Mouse (Mus musculus): ENCODE measurements around the gene Cyp2r1. TPM values are rescaled to one million over a fixed set of nuclear protein-coding genes. Genes with fewer than 3 reads are reported as not detected.
"Not testable (repeated sequence)": the region's sequence is repeated elsewhere in the genome, so short reads cannot be mapped to it uniquely, and the experiment has no call there.

Cyp2r1 gene
- 0.99 and 1.2 TPM in 2 replicates for polyA plus RNA-seq (2015; fragmentation: Nextera tagmentation; extraction: Ambion mirVana)

DNA sequence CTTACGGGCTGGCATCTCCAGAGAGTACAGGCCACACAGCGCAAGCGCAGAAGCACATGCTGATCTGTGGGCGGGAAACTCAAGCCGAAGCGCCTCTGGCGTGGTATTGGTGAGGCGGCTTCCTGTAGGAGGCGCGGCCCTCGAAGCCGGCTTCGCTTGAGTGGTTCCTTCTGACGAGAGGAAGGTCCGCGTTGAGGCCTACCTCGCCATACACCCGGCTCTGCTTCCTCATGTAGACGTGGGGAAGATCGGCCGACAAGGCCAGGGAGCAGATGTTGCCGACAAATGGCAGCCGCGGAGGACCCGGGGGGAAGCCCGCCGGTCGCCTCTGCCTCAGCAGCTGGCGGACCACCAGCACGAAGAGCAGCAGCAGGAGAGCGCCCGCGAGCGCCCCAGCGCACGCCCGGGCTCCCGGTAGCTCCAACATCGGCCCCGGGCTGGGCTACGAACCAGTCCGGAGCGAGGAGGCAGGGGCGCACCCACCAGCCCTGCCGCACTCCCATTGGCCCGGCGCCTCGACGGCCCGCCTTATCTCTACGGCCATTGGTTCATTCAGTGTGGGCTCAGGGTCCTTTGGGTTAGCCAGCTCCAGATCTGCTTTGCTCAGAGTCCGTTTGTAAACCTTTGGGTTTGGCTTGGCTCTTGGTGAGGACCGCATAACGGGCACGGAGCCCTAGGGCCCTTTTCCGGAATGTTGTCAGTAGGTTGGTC is at the start of gene Cyp2r1:
Cyp2r1 (minus strand) TSS at position 442 of the 711 bp plus-strand sequence.
- Histone ChIP-seq H3K27me3 (0 out of 2 replicates have a peak, but pooled peaks cover 5% of the 10 kb centered on the region), H3K9ac (peak within 1 kb of the TSS; percentile 56; the same call in 1 of the 2 replicates), H3K4me2 (peak within 1 kb of the TSS; percentile 71), H3K4me1 (replicated peaks) (peaks cover 8% of the 10 kb centered on the region), H3K27ac (peak within 1 kb of the TSS; percentile 37; the same call in 1 of the 2 replicates), H3K36me3 (no peaks in the 10 kb centered on the region), H3K4me3 (replicated peaks) (peak within 1 kb of the TSS; percentile 52), H3K9me3 (replicated peaks) (no peaks in the 10 kb centered on the region)
- 5% methylated on average over 55 of the region's 56 CpGs for WGBS (ENCODE audit: insufficient replicate concordance)
- DNase-seq, result peak; percentile 53
- peak; percentile 98 for ATAC-seq (ENCODE audit: low read depth)

DNA sequence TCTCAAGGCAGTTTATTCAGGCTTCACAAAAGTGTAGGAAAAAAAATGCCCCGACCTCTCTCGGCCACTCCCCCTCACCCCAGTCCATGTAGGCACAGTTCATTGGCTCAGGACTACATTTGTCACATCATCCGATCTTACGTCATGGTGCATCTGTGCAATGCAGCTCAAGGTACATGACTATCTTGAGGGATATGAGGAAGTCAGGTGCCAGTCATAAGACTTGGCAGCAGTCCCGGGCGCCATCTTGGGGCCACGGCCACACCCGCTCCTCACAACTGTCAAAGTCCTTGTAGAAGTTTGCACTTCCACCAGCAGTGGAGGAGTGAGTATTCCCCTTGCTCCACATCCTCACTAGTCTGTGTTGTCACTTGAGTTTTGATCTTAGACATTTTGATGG is 31.6 kb upstream of the Cyp2r1 start:
- H3K27ac ChIP-seq; DNase-seq; H3K27me3 ChIP-seq; H3K36me3 ChIP-seq; H3K9ac ChIP-seq; H3K4me3 ChIP-seq (replicated peaks); H3K4me2 ChIP-seq; ATAC-seq (ENCODE audit: low read depth); H3K4me1 ChIP-seq (replicated peaks); H3K9me3 ChIP-seq (replicated peaks): not testable (repeated sequence)
- WGBS (ENCODE audit: insufficient replicate concordance), result 75% methylated on average over 8 of the region's 8 CpGs

DNA sequence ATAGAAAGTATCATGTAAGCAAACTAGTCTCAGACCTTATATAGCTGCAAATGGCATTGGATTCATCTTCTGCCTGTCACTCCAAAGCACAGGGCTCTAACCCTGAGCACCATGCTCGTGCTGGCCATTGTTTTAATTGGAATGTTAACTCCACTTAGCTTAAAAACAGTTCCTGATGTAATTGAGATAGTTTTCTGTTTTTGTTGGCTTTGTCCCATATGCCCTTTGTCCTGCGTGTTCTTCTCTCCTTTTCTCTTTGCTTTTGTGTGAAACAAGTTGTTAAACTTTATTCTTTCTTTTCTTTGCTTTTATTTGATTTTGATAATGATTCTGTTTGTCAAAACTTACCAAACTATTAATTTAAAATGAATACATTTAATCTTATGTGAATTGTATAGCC is 19.7 kb upstream of the Cyp2r1 start:
- H3K4me2 ChIP-seq, result no peak overlapping the region
- H3K9ac ChIP-seq, result no peak overlapping the region
- DNase-seq (no peak), ATAC-seq (ENCODE audit: low read depth) (no peak)
- no peak overlapping the region for H3K4me3 ChIP-seq (replicated peaks)
- no peak overlapping the region for H3K27ac ChIP-seq
- no peaks in the 10 kb centered on the region for H3K9me3 ChIP-seq (replicated peaks)
- H3K4me1 ChIP-seq (replicated peaks), result no peaks in the 10 kb centered on the region
- H3K27me3 ChIP-seq, result no peaks in the 10 kb centered on the region
- H3K36me3 ChIP-seq, result no peaks in the 10 kb centered on the region
- WGBS (ENCODE audit: insufficient replicate concordance), result 35% methylated on average over 2 of the region's 2 CpGs

DNA sequence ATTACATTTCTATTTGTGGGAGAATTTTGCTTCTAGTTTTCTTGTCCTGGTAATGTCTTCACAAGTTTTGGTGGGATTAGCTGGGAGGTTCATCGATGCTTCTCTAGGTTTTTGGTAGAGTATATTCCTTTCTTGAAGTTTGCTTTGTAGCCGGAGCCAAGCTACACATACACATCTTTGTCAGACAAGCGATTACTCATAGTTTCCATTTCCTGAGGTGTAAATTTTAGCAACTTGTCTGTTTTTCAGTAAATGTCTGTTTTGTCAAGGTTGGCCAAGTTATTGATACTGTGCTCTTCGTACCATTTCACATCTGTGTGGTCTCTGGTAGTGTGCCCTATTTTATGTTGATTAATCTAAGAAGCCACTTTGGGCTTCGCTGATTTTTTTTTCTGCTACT is 18.4 kb upstream of the Cyp2r1 start:
- WGBS (ENCODE audit: insufficient replicate concordance), result 63% methylated on average over 5 of the region's 5 CpGs
- no peak overlapping the region for H3K4me2 ChIP-seq
- H3K9ac ChIP-seq, result no peak overlapping the region
- H3K4me1 ChIP-seq (replicated peaks), result no peaks in the 10 kb centered on the region
- H3K36me3 ChIP-seq, result no peaks in the 10 kb centered on the region
- ATAC-seq (ENCODE audit: low read depth) (no peak), DNase-seq (no peak)
- H3K9me3 ChIP-seq (replicated peaks), result no peaks in the 10 kb centered on the region
- no peak overlapping the region for H3K27ac ChIP-seq
- H3K4me3 ChIP-seq (replicated peaks), result no peak overlapping the region
- no peaks in the 10 kb centered on the region for H3K27me3 ChIP-seq

GRCm38 (mm10) chr7:114580426-114580825 is 17.7 kb upstream of the Cyp2r1 start:
- Histone ChIP-seq H3K9ac (no peak overlapping the region), H3K4me3 (replicated peaks) (no peak overlapping the region), H3K4me1 (replicated peaks) (no peaks in the 10 kb centered on the region), H3K4me2 (no peak overlapping the region), H3K36me3 (no peaks in the 10 kb centered on the region), H3K27me3 (no peaks in the 10 kb centered on the region), H3K27ac (no peak overlapping the region), H3K9me3 (replicated peaks) (no peaks in the 10 kb centered on the region)
- 9% methylated on average over 4 of the region's 4 CpGs for WGBS (ENCODE audit: insufficient replicate concordance)
- ATAC-seq (ENCODE audit: low read depth), result no peak
- DNase-seq, result no peak

DNA sequence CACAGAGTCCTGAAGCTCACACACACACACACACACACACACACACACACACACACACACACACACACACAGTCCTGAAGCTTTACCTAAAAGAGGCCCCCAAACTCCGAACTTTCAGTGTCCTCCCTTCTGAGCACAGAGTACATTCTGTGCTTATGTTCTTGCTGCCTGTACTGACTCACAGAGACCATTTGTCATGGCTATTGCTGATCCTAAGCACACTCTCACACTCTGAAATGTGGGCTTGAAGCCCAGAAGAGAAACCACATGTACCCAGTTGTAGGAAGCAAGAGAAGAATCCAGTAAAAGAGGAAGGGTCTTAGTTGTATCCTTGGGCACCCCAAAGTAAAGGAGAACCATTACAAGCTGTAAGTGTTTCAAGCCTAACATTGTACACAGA is 14.9 kb upstream of the Cyp2r1 start:
- Histone ChIP-seq H3K4me2 (no peak overlapping the region), H3K4me3 (replicated peaks) (no peak overlapping the region), H3K9me3 (replicated peaks) (no peaks in the 10 kb centered on the region), H3K36me3 (no peaks in the 10 kb centered on the region), H3K4me1 (replicated peaks) (no peaks in the 10 kb centered on the region), H3K9ac (no peak overlapping the region), H3K27me3 (no peaks in the 10 kb centered on the region), H3K27ac (no peak overlapping the region)
- 47% methylated on average over 1 of the region's 1 CpGs for WGBS (ENCODE audit: insufficient replicate concordance)
- DNase-seq (no peak), ATAC-seq (ENCODE audit: low read depth) (no peak)

DNA sequence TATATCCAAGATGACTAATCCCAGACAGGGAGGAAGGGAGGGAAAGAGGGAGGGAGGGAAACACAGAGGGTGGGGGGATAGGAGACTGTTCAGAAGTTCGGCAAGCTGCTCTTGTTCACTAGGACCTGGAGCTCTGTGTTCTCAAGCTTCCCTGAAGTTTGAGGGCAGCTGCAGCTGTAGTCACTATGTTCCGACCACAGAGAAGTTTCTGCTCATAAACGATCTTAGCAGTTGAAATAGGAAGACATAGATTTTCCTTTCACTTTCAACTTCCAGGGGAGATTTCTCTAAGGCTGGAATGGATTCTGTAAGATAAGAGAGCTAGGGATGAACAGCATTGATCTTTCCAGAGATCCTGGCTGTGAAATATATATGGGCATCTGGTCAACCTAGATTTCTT is 14.2 kb upstream of the Cyp2r1 start:
- Histone ChIP-seq H3K36me3 (no peaks in the 10 kb centered on the region), H3K9me3 (replicated peaks) (no peaks in the 10 kb centered on the region), H3K4me3 (replicated peaks) (no peak overlapping the region), H3K4me2 (no peak overlapping the region), H3K27me3 (no peaks in the 10 kb centered on the region), H3K4me1 (replicated peaks) (no peaks in the 10 kb centered on the region), H3K9ac (no peak overlapping the region), H3K27ac (no peak overlapping the region)
- 38% methylated on average over 3 of the region's 3 CpGs for WGBS (ENCODE audit: insufficient replicate concordance)
- no peak for ATAC-seq (ENCODE audit: low read depth)
- DNase-seq, result no peak

DNA sequence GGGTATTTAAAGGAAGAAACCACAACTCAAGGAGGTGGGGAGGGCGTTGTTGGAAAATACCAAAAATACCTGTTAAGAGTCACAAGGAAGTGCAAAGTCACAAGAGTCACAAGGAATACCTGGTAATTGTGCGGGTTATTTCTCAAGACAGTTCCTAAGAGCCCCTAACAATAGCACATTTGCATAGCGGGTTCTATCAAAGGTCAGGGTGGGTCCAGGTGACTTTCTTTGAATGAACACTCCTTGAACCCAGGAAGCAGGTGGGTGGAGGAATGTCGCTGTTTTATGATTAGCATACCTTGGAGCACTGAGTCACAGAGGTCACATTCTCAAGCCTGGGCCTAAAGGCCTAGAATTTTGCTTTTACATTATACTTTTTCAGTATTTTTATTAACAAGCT is 11.1 kb upstream of the Cyp2r1 start:
- not testable (repeated sequence) for H3K9me3 ChIP-seq (replicated peaks); ATAC-seq (ENCODE audit: low read depth)
- WGBS (ENCODE audit: insufficient replicate concordance), result 77% methylated on average over 4 of the region's 4 CpGs

GRCm38 (mm10) chr7:114536179-114536578 is 26.6 kb downstream of the Cyp2r1 start:
- DNase-seq (no peak), ATAC-seq (ENCODE audit: low read depth) (no peak)
- no peaks in the 10 kb centered on the region for H3K27me3 ChIP-seq
- WGBS (ENCODE audit: insufficient replicate concordance), result 70% methylated on average over 1 of the region's 1 CpGs
- no peak overlapping the region for H3K4me3 ChIP-seq (replicated peaks)
- peaks cover 8% of the 10 kb centered on the region for H3K36me3 ChIP-seq
- no peaks in the 10 kb centered on the region for H3K4me1 ChIP-seq (replicated peaks)
- no peak overlapping the region for H3K27ac ChIP-seq
- H3K4me2 ChIP-seq, result no peak overlapping the region
- no peaks in the 10 kb centered on the region for H3K9me3 ChIP-seq (replicated peaks)
- H3K9ac ChIP-seq, result no peak overlapping the region

More for the DNA sequence above, 11.1 kb upstream of the Cyp2r1 start:
- not testable (repeated sequence) for H3K4me1 ChIP-seq (replicated peaks); H3K4me3 ChIP-seq (replicated peaks); H3K27ac ChIP-seq; H3K36me3 ChIP-seq; DNase-seq; H3K9ac ChIP-seq; H3K27me3 ChIP-seq; H3K4me2 ChIP-seq

DNA sequence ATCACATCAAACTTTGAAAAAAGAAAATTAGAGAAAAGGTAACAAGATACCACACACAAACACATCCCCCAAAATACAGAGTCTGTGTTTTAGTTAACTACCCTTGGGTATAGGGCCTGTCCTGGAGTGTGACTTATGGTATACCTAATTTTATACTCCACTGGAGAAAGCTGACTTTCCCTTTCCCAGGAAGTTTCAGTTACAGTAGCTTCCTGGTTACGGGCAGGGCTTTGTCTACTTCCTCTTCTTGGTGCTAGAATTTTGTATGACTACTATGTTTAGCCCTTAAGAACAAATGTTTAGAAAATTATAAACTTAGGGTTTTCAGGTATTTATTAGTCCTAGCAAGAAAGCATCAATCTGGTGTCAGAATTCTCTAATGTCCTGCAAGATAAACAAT is 36.5 kb downstream of the Cyp2r1 start:
- 48% methylated on average over 1 of the region's 1 CpGs for WGBS (ENCODE audit: insufficient replicate concordance)
- DNase-seq, result no peak
- no peak for ATAC-seq (ENCODE audit: low read depth)

GRCm38 (mm10) chr7:114520122-114520521 is 42.6 kb downstream of the Cyp2r1 start:
- H3K4me2 ChIP-seq, result no peak overlapping the region
- H3K4me3 ChIP-seq (replicated peaks), result no peak overlapping the region
- WGBS (ENCODE audit: insufficient replicate concordance), result 82% methylated on average over 1 of the region's 1 CpGs
- no peaks in the 10 kb centered on the region for H3K27me3 ChIP-seq
- no peak for ATAC-seq (ENCODE audit: low read depth)
- no peak overlapping the region for H3K27ac ChIP-seq
- H3K4me1 ChIP-seq (replicated peaks), result no peaks in the 10 kb centered on the region
- no peak for DNase-seq
- no peaks in the 10 kb centered on the region for H3K36me3 ChIP-seq
- H3K9me3 ChIP-seq (replicated peaks), result no peaks in the 10 kb centered on the region
- H3K9ac ChIP-seq, result no peak overlapping the region

More for the DNA sequence above, 36.5 kb downstream of the Cyp2r1 start:
- Histone ChIP-seq H3K36me3 (no peaks in the 10 kb centered on the region), H3K4me1 (replicated peaks) (no peaks in the 10 kb centered on the region), H3K4me2 (no peak overlapping the region), H3K27me3 (no peaks in the 10 kb centered on the region), H3K9ac (no peak overlapping the region), H3K9me3 (replicated peaks) (no peaks in the 10 kb centered on the region), H3K4me3 (replicated peaks) (no peak overlapping the region), H3K27ac (no peak overlapping the region)

DNA sequence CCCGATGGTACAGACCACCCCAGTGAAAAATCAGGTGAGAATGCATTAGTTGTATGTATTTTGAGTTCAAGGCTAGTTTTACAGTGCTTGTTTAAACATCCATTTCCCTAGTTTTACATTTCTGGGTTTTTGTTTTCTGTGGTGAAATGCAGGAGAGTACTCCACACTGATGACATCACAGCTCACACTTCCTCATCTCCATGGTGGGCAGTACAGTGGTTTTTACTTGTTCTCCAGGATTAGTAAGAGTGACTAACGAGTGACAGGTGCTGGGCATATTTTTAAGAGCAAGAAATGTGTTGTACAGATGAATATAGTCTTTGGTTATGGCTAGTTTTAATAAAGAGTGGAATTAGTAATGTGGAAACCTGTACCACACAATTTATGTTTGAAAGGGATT is 53.9 kb downstream of the Cyp2r1 start:
- Histone ChIP-seq H3K9me3 (replicated peaks) (no peaks in the 10 kb centered on the region), H3K4me1 (replicated peaks) (no peaks in the 10 kb centered on the region), H3K4me2 (no peak overlapping the region), H3K4me3 (replicated peaks) (no peak overlapping the region), H3K27ac (no peak overlapping the region), H3K36me3 (no peaks in the 10 kb centered on the region), H3K9ac (no peak overlapping the region), H3K27me3 (no peaks in the 10 kb centered on the region)
- ATAC-seq (ENCODE audit: low read depth), result no peak
- 55% methylated on average over 2 of the region's 2 CpGs for WGBS (ENCODE audit: insufficient replicate concordance)
- no peak for DNase-seq
